Mouse (Mus musculus): Measurements from ENCODE around the gene Elmod1. TPM values are rescaled to one million over a fixed set of nuclear protein-coding genes. Genes with fewer than 3 reads are reported as not detected.
A peak's percentile ranks its signal among the peaks of the same experiment; 100 is the strongest.

Elmod1 gene
- total RNA-seq, 2 experiments from 2014 or later, result 192 to 196 TPM

- no peak for DNase-seq (ENCODE audit: low spot score in 2 of 2)
- intact Hi-C loops (cut with DNase I), result no loop called here
Measured at GRCm38 (mm10) chr9:53915929-53916721, 59.0 kb downstream of the Elmod1 start.

GRCm38 (mm10) chr9:53910823-53911222 is 64.3 kb downstream of the Elmod1 start:
- intact Hi-C loops (cut with DNase I), result no loop called here
- no peak for DNase-seq (ENCODE audit: low spot score in 2 of 2)

GRCm38 (mm10) chr9:53910331-53910730 is 64.8 kb downstream of the Elmod1 start:
- intact Hi-C loops (cut with DNase I), result no loop called here
- DNase-seq (ENCODE audit: low spot score in 2 of 2), result peak; percentile 25 to 83

GRCm38 (mm10) chr9:53906798-53907197 is 68.3 kb downstream of the Elmod1 start:
- DNase-seq (ENCODE audit: low spot score in 2 of 2), result no peak
- intact Hi-C loops (cut with DNase I), result no loop called here

GRCm38 (mm10) chr9:53905418-53905817 is 69.7 kb downstream of the Elmod1 start:
- intact Hi-C loops (cut with DNase I), result no loop called here
- no peak for DNase-seq (ENCODE audit: low spot score in 2 of 2)

GRCm38 (mm10) chr9:53903215-53903842 is 71.8 kb downstream of the Elmod1 start:
- peak in 1 of 2 experiments; percentile 74 for DNase-seq (ENCODE audit: low spot score in 2 of 2)
- intact Hi-C loops (cut with DNase I), result no loop called here

- intact Hi-C loops (cut with DNase I), result loop anchor here (10.0 kb wide), 1 partner anchor 435 kb away; no protein-coding TSS in a partner anchor
- DNase-seq (ENCODE audit: low spot score in 2 of 2), result peak in 1 of 2 experiments; percentile 50
Measured at GRCm38 (mm10) chr9:53899836-53900235, 75.3 kb downstream of the Elmod1 start.

- DNase-seq (ENCODE audit: low spot score in 2 of 2), result no peak
Measured at GRCm38 (mm10) chr9:53895827-53896226, 79.3 kb downstream of the Elmod1 start.

GRCm38 (mm10) chr9:53890075-53890474 is 85.0 kb downstream of the Elmod1 start:
- intact Hi-C loops (cut with DNase I), result loop anchor here (1.0 to 10.0 kb wide), 3 partner anchors 97 to 445 kb away; no protein-coding TSS in a partner anchor
- peak; percentile 76 to 81 for DNase-seq (ENCODE audit: low spot score in 2 of 2)

More at GRCm38 (mm10) chr9:53895827-53896226, 79.3 kb downstream of the Elmod1 start:
- intact Hi-C loops (cut with DNase I), result loop anchor here (10.0 kb wide), 1 partner anchor 439 kb away; no protein-coding TSS in a partner anchor

GRCm38 (mm10) chr9:53883588-53884280 is 91.4 kb downstream of the Elmod1 start:
- intact Hi-C loops (cut with DNase I), result loop anchor here (5.0 kb wide), 1 partner anchor 234 kb away; no protein-coding TSS in a partner anchor
- no peak for DNase-seq (ENCODE audit: low spot score in 2 of 2)

GRCm38 (mm10) chr9:53877423-53877822 is 97.7 kb downstream of the Elmod1 start:
- intact Hi-C loops (cut with DNase I), result no loop called here

GRCm38 (mm10) chr9:53873239-53873638 is 101.9 kb downstream of the Elmod1 start:
- DNase-seq (ENCODE audit: low spot score in 2 of 2), result peak in 1 of 2 experiments; percentile 67
- intact Hi-C loops (cut with DNase I), result loop anchor here (5.0 kb wide), 1 partner anchor 46 kb away; no protein-coding TSS in a partner anchor

More at GRCm38 (mm10) chr9:53877423-53877822, 97.7 kb downstream of the Elmod1 start:
- DNase-seq (ENCODE audit: low spot score in 2 of 2), result no peak

Other genes with a start within 250 kb of the Elmod1 start
- gene Slc35f2, start 203.8 kb downstream of the Elmod1 start, total RNA-seq (2021), result 1 to 10 TPM; 2.8 to 2.9 TPM
- gene Sln, start 125.1 kb downstream of the Elmod1 start, total RNA-seq (2021), result not detected
- gene Tnfaip8l3, start 93.1 kb upstream of the Elmod1 start, total RNA-seq (2021), result 1 to 10 TPM; 7.6 to 9.2 TPM